ENCODE assay signal across 9 mouse cellular contexts in the genomic region with DNA sequence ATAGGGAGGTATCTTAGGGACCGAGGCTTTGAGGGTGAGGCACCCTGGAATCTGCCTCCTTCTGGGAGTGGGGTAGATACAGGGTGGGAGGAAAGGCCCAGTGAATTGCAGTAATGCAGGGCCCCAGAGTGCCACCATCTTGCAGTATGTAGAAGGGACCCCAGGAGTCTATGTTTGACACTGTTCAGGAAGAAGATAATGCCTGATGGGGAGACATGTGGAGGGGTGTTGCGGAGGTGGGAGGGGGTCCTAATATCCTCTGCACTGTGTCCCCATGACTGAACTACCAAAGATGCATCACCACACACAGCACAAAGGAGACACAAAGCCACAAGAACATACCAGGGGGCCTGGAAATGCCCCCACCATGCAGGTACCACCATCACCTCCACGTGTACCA. TPM values are rescaled to one million over a fixed set of nuclear protein-coding genes. Genes with fewer than 3 reads are reported as not detected.
DNase-seq lines count a peak whose midpoint lies in the region; ATAC-seq lines count a peak whose summit lies in the region.
"Had no signal": no experiment of that assay in that cellular context is flagged by ENCODE, and none has a peak within 500 bp of the region (broad histone marks: within the 10 kb centered on the region; RNA-seq: fewer than 3 reads in every experiment).

No protein-coding gene starts in this region.

- peaks cover 41% of the 10 kb centered on the region for H3K4me1 ChIP-seq in heart, embryonic 12.5 days (replicated peaks)
- H3K4me1 ChIP-seq in embryonic facial prominence, embryonic 11.5 days (ENCODE audit: control insufficient read depth, insufficient read depth, low read length) = peaks cover 7% of the 10 kb centered on the region
- H3K4me1 ChIP-seq in hindbrain, embryonic 15.5 days (replicated peaks) = peaks cover 81% of the 10 kb centered on the region
- H3K4me1 ChIP-seq in midbrain, embryonic 14.5 days (ENCODE audit: control insufficient read depth, insufficient read depth, low read length) = peaks cover 75% of the 10 kb centered on the region

- no peak overlapping the region for H3K9ac ChIP-seq in heart, embryonic 12.5 days
- H3K9ac ChIP-seq in embryonic facial prominence, embryonic 11.5 days (replicated peaks; ENCODE audit: low read length) = no peak overlapping the region
- peak overlapping the region; percentile 94 for H3K9ac ChIP-seq in hindbrain, embryonic 15.5 days
- peak overlapping the region; percentile 97; the same call in 1 of the 2 replicates for H3K9ac ChIP-seq in midbrain, embryonic 14.5 days (replicated peaks; ENCODE audit: low read length)

- H3K27ac ChIP-seq in heart, embryonic 12.5 days (ENCODE audit: poor library complexity, severe bottlenecking) = no peak overlapping the region
- H3K27ac ChIP-seq in embryonic facial prominence, embryonic 11.5 days (replicated peaks; ENCODE audit: low read depth, low read length) = no peak overlapping the region
- H3K27ac ChIP-seq in hindbrain, embryonic 15.5 days (replicated peaks) = peak overlapping the region; percentile 94
- H3K27ac ChIP-seq in midbrain, embryonic 14.5 days (replicated peaks; ENCODE audit: low read depth, low read length) = peak overlapping the region; percentile 98

- peaks cover 86% of the 10 kb centered on the region for H3K27me3 ChIP-seq in heart, embryonic 12.5 days (replicated peaks)
- peaks cover 58% of the 10 kb centered on the region for H3K27me3 ChIP-seq in embryonic facial prominence, embryonic 11.5 days (ENCODE audit: control insufficient read depth, insufficient read depth, low read length)
- no peaks in the 10 kb centered on the region for H3K27me3 ChIP-seq in hindbrain, embryonic 15.5 days
- H3K27me3 ChIP-seq in midbrain, embryonic 14.5 days (ENCODE audit: control insufficient read depth, insufficient read depth, low read length) = 0 out of 2 replicates have a peak, but pooled peaks cover under 1% of the 10 kb centered on the region

- 0 out of 2 replicates have a peak, but pooled peaks have one; percentile 3 for ATAC-seq in heart, embryonic 12.5 days (ENCODE audit: insufficient number of reproducible peaks, low FRiP score)
- ATAC-seq in embryonic facial prominence, embryonic 11.5 days (replicated peaks; ENCODE audit: insufficient number of reproducible peaks, low FRiP score, low TSS enrichment, low read depth) = no peak; the same call in 1 of the 2 replicates
- ATAC-seq in hindbrain, embryonic 15.5 days (ENCODE audit: low FRiP score, low read depth) = peak; percentile 33; the same call in 1 of the 2 replicates
- no peak; the same call in 1 of the 2 replicates for ATAC-seq in midbrain, embryonic 14.5 days (ENCODE audit: low FRiP score, low TSS enrichment)
- ATAC-seq in frontal cortex, adult (ENCODE audit: low TSS enrichment) = no peak

- H3K4me3 ChIP-seq in heart, embryonic 12.5 days = peak overlapping the region; percentile 39; the same call in 1 of the 2 replicates
- peak overlapping the region; percentile 39 for H3K4me3 ChIP-seq in embryonic facial prominence, embryonic 11.5 days (ENCODE audit: low read depth, low read length)
- peak overlapping the region; percentile 75 for H3K4me3 ChIP-seq in hindbrain, embryonic 15.5 days
- peak overlapping the region; percentile 83 for H3K4me3 ChIP-seq in midbrain, embryonic 14.5 days (replicated peaks; ENCODE audit: low read depth, low read length)
- H3K4me3 ChIP-seq: myocyte had no signal

- no peak for DNase-seq in heart, postnatal 14 days
- DNase-seq in embryonic facial prominence, embryonic 11.5 days (ENCODE audit: low spot score) = no peak
- no peak for DNase-seq in midbrain, embryonic 14.5 days
- no peak for DNase-seq in thymus, postnatal 14 days
- DNase-seq in yolk sac, embryonic 10.5 days (ENCODE audit: low spot score) = no peak

- intact Hi-C loops in heart, postnatal 14 days (cut with DNase I) = no loop called here

- H3K4me2 ChIP-seq in heart, embryonic 12.5 days = peak overlapping the region; percentile 64; the same call in 1 of the 2 replicates
- peak overlapping the region; percentile 77 for H3K4me2 ChIP-seq in embryonic facial prominence, embryonic 11.5 days (ENCODE audit: low read depth, low read length)
- peak overlapping the region; percentile 79 for H3K4me2 ChIP-seq in hindbrain, embryonic 15.5 days
- H3K4me2 ChIP-seq in midbrain, embryonic 14.5 days (ENCODE audit: low read length) = peak overlapping the region; percentile 61

- H3K36me3 ChIP-seq in heart, embryonic 12.5 days = no peaks in the 10 kb centered on the region
- H3K36me3 ChIP-seq in embryonic facial prominence, embryonic 11.5 days (replicated peaks; ENCODE audit: control insufficient read depth, insufficient read depth, low read depth, low read length) = no peaks in the 10 kb centered on the region
- no peaks in the 10 kb centered on the region for H3K36me3 ChIP-seq in hindbrain, embryonic 15.5 days
- peaks cover 6% of the 10 kb centered on the region; the same call in 1 of the 2 replicates for H3K36me3 ChIP-seq in midbrain, embryonic 14.5 days (ENCODE audit: control insufficient read depth, insufficient read depth, low read length)

- no peaks in the 10 kb centered on the region for H3K9me3 ChIP-seq in heart, embryonic 12.5 days (replicated peaks)
- H3K9me3 ChIP-seq in embryonic facial prominence, embryonic 11.5 days (replicated peaks; ENCODE audit: control insufficient read depth, low read length) = no peaks in the 10 kb centered on the region
- H3K9me3 ChIP-seq in hindbrain, embryonic 15.5 days = no peaks in the 10 kb centered on the region
- no peaks in the 10 kb centered on the region for H3K9me3 ChIP-seq in midbrain, embryonic 14.5 days (ENCODE audit: control insufficient read depth, low read length)

- 80% methylated on average over 3 of the region's 3 CpGs for WGBS in heart, embryonic 12.5 days
- 67% methylated on average over 3 of the region's 3 CpGs for WGBS in embryonic facial prominence, embryonic 11.5 days
- 58% methylated on average over 3 of the region's 3 CpGs for WGBS in hindbrain, embryonic 15.5 days
- WGBS in midbrain, embryonic 14.5 days = 73% methylated on average over 3 of the region's 3 CpGs

RNA-seq across cellular contexts. Expression of gene Atp1a3, which starts 0.4 kb away (rescaled TPM):
- polyA plus RNA-seq in heart, embryonic 12.5 days (2016; fragmentation: Nextera tagmentation; extraction: Ambion mirVana) = 2.9 and 3.8 TPM in 2 replicates
- total RNA-seq in heart, postnatal 14 days (2021) = under 1 TPM; 0.62 to 0.80 TPM
- polyA plus RNA-seq in embryonic facial prominence, embryonic 11.5 days (2014; fragmentation: Nextera tagmentation; extraction: Ambion mirVana) = 6.8 and 8.5 TPM in 2 replicates
- 487 and 576 TPM in 2 replicates for polyA plus RNA-seq in hindbrain, embryonic 15.5 days (2015; fragmentation: Nextera tagmentation; extraction: Ambion mirVana)
- 284 and 337 TPM in 2 replicates for polyA plus RNA-seq in midbrain, embryonic 14.5 days (2014; fragmentation: Nextera tagmentation; extraction: Ambion mirVana)

RNA-seq across cellular contexts. Expression of gene Rabac1, which starts 33.6 kb away (rescaled TPM):
- 153 and 170 TPM in 2 replicates for polyA plus RNA-seq in heart, embryonic 12.5 days (2016; fragmentation: Nextera tagmentation; extraction: Ambion mirVana)
- total RNA-seq in heart, postnatal 14 days (2021) = 100 to 1,000 TPM; 289 to 303 TPM
- polyA plus RNA-seq in embryonic facial prominence, embryonic 11.5 days (2014; fragmentation: Nextera tagmentation; extraction: Ambion mirVana) = 75.9 and 92.5 TPM in 2 replicates
- 302 and 308 TPM in 2 replicates for polyA plus RNA-seq in hindbrain, embryonic 15.5 days (2015; fragmentation: Nextera tagmentation; extraction: Ambion mirVana)
- 234 and 311 TPM in 2 replicates for polyA plus RNA-seq in midbrain, embryonic 14.5 days (2014; fragmentation: Nextera tagmentation; extraction: Ambion mirVana)

Comparison
In these comparisons a context has a peak if more than half of its experiments do, and no peak if none do; other contexts are left out.
1. ATAC-seq: peak in heart, embryonic 12.5 days (single experiment) and hindbrain, embryonic 15.5 days (single experiment); none in embryonic facial prominence, embryonic 11.5 days (single experiment), midbrain, embryonic 14.5 days (single experiment) and frontal cortex, adult (single experiment).
2. H3K27ac ChIP-seq: peak in hindbrain, embryonic 15.5 days (single experiment) and midbrain, embryonic 14.5 days (single experiment); none in heart, embryonic 12.5 days (single experiment) and embryonic facial prominence, embryonic 11.5 days (single experiment).
3. H3K9ac ChIP-seq: peak in hindbrain, embryonic 15.5 days (single experiment) and midbrain, embryonic 14.5 days (single experiment); none in heart, embryonic 12.5 days (single experiment) and embryonic facial prominence, embryonic 11.5 days (single experiment).
4. RNA of gene Atp1a3, which starts 0.4 kb away (polyA plus RNA-seq): 487 to 576 TPM in hindbrain, embryonic 15.5 days and 284 to 337 TPM in midbrain, embryonic 14.5 days; 6.8 to 8.5 TPM in embryonic facial prominence, embryonic 11.5 days and 2.9 to 3.8 TPM in heart, embryonic 12.5 days; every median in the first group is over 10 times any median in the second.
5. Peak in every context shown above with its lines, with median percentiles within 50 percentile points of each other: H3K4me2 ChIP-seq and H3K4me3 ChIP-seq.